Mouse (Mus musculus): ENCODE measurements around the gene Arhgap18.

GRCm38 (mm10) chr10:26849311-26849710 lies 96.1 kb downstream of the Arhgap18 start:
- TF ChIP-seq CTCF (IDR thresholded peaks at IDR 0.05; ENCODE audit: borderline replicate concordance, control insufficient read depth, extremely low read depth, insufficient read depth, low read length, poor library complexity) = no peak
- TF ChIP-seq POLR2A (IDR thresholded peaks at IDR 0.05; ENCODE audit: control insufficient read depth, extremely low read depth, insufficient read depth, low read length, poor library complexity) = no peak
